Mouse (Mus musculus): Measurements from ENCODE around the gene Ms4a4c.

DNA sequence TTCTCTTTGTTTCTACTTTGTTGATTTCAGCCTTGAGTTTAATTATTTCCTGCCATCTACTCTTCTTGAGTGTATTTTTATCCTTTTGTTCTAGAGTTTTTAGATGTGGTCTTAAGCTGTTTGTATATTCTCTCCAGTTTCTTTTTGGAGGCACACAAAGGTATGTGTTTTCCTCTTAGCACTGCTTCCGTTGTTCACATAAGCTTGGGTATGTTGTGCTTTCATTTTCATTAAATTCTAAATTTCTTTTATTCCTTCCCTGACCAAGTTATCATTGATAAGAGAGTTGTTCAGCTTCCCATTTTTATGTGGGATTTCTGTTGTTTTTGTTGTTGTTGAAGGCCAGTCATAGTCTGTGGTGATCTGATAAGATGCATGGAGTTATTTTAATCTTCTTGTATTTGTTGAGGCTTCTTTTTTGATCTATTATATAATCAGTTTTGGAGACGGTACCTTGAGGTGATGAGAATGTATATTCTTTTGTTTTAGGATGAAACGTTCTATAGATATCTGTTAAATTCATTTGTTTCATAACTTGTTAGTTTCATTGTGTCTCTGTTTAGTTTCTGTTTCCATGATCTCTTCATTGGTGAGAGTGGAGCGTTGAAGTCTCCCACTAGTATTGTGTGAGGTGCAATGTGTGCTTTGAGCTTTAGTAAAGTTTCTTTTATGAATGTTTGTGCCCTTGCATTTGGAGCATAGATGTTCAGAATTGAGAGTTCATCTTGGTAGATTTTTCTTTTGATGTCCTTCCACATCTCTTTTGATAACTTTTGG lies 30.7 kb downstream of the Ms4a4c start:
- no peak for TF ChIP-seq MAX (IDR thresholded peaks at IDR 0.05)
- no peak for TF ChIP-seq CTCF (IDR thresholded peaks at IDR 0.05; ENCODE audit: control insufficient read depth, insufficient read depth, insufficient read length)
- TF ChIP-seq USF1 (IDR thresholded peaks at IDR 0.05; ENCODE audit: low read depth): no peak
- TF ChIP-seq MYOG (IDR thresholded peaks at IDR 0.05; ENCODE audit: control insufficient read depth, extremely low read depth, insufficient read length): no peak

Data from C2C12 (cell line).